Mouse (Mus musculus) heart, embryonic 11.5 days (tissue): ENCODE measurements around the gene Trmt1. TPM values are rescaled to one million over a fixed set of nuclear protein-coding genes. Genes with fewer than 3 reads are reported as not detected.

Experiments used
- ATAC-seq: fragments of 200-750 bp; cut with Nextera tagmentation; replicated peaks from 2 replicates; pipeline ENCODE4 v1.8.0; 2017; ENCODE audit warnings: moderate library complexity; ENCODE audit not compliant: insufficient number of reproducible peaks, low FRiP score, low TSS enrichment
- H3K27ac ChIP-seq: fragments of 300-500 bp; sonication (generic); 2 replicates; pipeline ENCODE4 v1.5.1; 2014; ENCODE audit warnings: mild to moderate bottlenecking, low read depth, low read length
- H3K27me3 ChIP-seq: fragments of 300-500 bp; sonication (generic); 2 replicates; pipeline ENCODE4 v1.6.1; 2014; ENCODE audit warnings: mild to moderate bottlenecking, low read length, mixed read lengths; ENCODE audit not compliant: control insufficient read depth, insufficient read depth
- H3K36me3 ChIP-seq: fragments of 300-500 bp; sonication (generic); 2 replicates; pipeline ENCODE4 v1.6.1; 2014; ENCODE audit warnings: mild to moderate bottlenecking, low read length, moderate library complexity, mixed read lengths; ENCODE audit not compliant: control insufficient read depth, insufficient read depth
- H3K4me1 ChIP-seq: fragments of 300-500 bp; sonication (generic); 2 replicates; pipeline ENCODE4 v1.6.1; 2014; ENCODE audit warnings: low read length; ENCODE audit not compliant: control insufficient read depth, insufficient read depth
- H3K4me2 ChIP-seq: fragments of 300-500 bp; sonication (generic); 2 replicates; pipeline ENCODE4 v1.6.1; 2014; ENCODE audit warnings: mild to moderate bottlenecking, moderate library complexity
- H3K4me3 ChIP-seq: fragments of 300-500 bp; sonication (generic); 2 replicates; pipeline ENCODE4 v1.5.1; 2014; ENCODE audit warnings: low read depth, low read length
- H3K9ac ChIP-seq: fragments of 300-500 bp; sonication (generic); 2 replicates; pipeline ENCODE4 v1.6.1; 2014; ENCODE audit warnings: mild to moderate bottlenecking, low read depth, low read length, moderate library complexity
- H3K9me3 ChIP-seq: fragments of 300-500 bp; sonication (generic); replicated peaks from 2 replicates; pipeline ENCODE4 v1.6.1; 2016; ENCODE audit warnings: low read length; ENCODE audit not compliant: control insufficient read depth
- WGBS: fragments of 180-500 bp; shearing (Covaris S2); extraction: QIAGEN DNeasy Blood & Tissue Kit; methylation state at CpG from one replicate; pipeline ENCODE4 v1.1.7; 2014; ENCODE audit not compliant: insufficient replicate concordance; 5-methylcytosine and 5-hydroxymethylcytosine counted together
- polyA plus RNA-seq: library from polyadenylated mRNA; unstranded; fragments of >200 nt; fragmentation: Nextera tagmentation; extraction: Ambion mirVana; gene quantifications from 2 replicates; pipeline ENCODE4 v1.2.1, GENCODE M21; 2014

Trmt1 gene
- polyA plus RNA-seq, 1 experiment from 2014 or later: 51.6 TPM

DNA sequence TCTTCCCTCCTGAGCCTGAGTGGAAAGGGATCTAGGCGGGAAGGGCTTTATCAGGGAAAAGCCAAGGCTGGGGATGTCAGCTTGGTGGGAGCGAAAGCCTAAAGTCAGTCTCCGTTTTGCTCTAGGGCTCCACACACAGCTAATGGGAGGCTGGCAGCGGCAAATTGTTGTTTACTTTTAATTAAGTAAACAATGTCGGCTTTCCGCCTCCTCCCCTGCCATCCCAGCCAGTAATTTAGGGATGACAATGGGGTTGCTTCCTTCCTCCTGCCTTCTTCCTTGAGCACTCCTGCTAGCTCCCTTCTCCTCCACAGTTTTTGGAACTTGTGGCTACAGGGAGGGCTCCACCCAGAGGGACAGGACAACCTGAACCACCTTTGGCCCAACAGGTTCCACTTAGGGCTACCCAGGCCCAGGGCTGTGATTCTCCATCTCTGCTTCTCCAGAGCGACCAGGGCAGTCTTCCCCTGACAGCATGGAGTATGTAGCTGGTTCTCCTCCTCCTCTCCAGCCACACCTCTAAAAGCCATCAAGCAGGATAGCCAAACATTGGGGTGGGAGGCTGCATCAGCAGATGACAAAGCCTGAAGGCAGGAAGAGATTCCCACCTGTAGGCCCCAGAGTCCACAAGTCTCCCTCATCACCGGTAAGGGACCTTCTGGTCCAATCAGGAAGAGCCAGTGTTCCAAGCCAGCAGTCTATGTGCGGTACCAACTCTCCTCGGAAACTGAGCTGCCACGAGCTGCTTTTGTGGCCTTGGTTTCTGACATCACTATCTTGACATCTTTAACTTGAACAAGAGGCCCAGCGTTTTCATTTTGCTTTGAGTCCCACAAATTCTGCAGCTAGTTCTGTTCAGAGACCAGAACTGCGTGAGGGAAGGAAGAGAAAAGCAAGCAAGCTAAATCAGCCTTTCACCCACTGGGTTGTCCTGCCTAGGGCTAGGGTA is 55.1 kb downstream of the Trmt1 start:
- Histone ChIP-seq H3K4me3 (no peak overlapping the region), H3K27ac (peak overlapping the region; percentile 1; the same call in 1 of the 2 replicates), H3K4me2 (no peak overlapping the region), H3K9me3 (no peaks in the 10 kb centered on the region), H3K36me3 (no peaks in the 10 kb centered on the region), H3K4me1 (peaks cover 72% of the 10 kb centered on the region), H3K27me3 (peaks cover 41% of the 10 kb centered on the region), H3K9ac (no peak overlapping the region)
- ATAC-seq: no peak
- 49% methylated on average over 13 of the region's 13 CpGs for WGBS

DNA sequence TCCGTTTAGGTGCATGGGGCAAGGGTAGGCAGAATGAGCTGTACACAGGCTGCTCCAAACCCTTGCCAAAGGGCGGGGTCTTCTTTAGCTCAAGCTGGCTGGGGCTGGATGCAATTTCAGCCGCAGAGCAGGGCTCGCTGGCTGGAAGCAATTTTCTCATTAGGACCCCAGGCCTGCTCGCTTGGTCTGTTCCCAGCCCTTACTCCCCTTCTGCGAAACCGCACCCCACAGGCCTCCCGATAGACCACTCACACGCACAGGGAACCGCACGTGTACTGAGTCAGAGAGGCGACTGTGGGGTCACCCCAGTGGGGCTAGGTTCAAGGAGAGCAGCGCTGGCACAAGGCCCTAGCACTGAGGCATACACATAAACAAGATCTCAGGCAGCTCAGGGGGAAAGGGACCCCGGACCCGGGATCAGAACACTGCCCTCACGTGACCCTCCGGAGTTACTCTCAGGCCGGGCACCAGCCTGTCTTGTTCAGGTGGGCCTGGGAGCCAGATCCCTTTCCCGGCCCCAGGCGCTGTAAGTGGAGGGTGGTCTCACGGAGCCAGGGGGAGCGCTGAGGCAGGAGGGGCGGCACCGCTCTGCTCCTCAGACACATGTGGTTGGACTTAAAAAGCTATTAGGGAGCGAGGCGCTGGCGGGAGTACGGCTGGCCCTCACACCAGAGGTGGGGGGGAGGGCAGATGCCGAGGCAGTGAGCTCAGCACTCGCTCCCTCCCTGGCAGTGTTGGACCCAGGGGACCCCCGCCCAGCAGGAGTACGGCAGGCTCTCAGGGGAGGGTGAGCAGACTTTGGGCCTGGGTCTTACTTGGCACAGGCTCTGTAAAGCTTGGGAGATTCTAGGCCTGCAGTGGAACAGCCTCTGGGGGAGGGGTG is 56.3 kb downstream of the Trmt1 start:
- WGBS: 14% methylated on average over 32 of the region's 32 CpGs
- Histone ChIP-seq H3K36me3 (no peaks in the 10 kb centered on the region), H3K4me3 (peak overlapping the region; percentile 28), H3K27me3 (peaks cover 44% of the 10 kb centered on the region), H3K27ac (peak overlapping the region; percentile 84), H3K4me2 (peak overlapping the region; percentile 61), H3K9me3 (no peaks in the 10 kb centered on the region), H3K4me1 (peaks cover 72% of the 10 kb centered on the region), H3K9ac (peak overlapping the region; percentile 58)
- ATAC-seq: peak; percentile 47

DNA sequence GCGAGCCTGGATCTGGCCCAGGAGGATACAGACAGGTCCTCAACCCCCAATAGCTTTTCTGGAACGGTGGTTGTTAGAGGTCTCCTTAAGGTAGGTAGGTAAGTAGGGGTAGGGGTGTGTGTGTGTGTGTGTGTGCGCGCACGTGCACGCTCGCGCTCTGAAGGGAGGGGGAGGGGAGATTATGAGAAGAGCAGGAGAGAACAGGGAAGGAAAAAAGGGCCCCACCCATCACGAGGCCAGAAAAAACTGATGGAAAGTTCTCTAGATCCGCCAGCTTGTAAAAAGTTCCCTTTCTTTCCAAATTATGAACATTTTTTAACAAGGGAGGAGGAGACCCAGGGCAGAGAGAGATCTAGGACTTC is 56.9 kb downstream of the Trmt1 start:
- Histone ChIP-seq H3K27ac (peak overlapping the region; percentile 84), H3K4me1 (peaks cover 67% of the 10 kb centered on the region), H3K9me3 (no peaks in the 10 kb centered on the region), H3K36me3 (no peaks in the 10 kb centered on the region), H3K4me2 (peak overlapping the region; percentile 61), H3K27me3 (peaks cover 40% of the 10 kb centered on the region), H3K4me3 (peak overlapping the region; percentile 28), H3K9ac (peak overlapping the region; percentile 58)
- WGBS: 6% methylated on average over 10 of the region's 10 CpGs
- ATAC-seq: peak; percentile 7; the same call in 1 of the 2 replicates

DNA sequence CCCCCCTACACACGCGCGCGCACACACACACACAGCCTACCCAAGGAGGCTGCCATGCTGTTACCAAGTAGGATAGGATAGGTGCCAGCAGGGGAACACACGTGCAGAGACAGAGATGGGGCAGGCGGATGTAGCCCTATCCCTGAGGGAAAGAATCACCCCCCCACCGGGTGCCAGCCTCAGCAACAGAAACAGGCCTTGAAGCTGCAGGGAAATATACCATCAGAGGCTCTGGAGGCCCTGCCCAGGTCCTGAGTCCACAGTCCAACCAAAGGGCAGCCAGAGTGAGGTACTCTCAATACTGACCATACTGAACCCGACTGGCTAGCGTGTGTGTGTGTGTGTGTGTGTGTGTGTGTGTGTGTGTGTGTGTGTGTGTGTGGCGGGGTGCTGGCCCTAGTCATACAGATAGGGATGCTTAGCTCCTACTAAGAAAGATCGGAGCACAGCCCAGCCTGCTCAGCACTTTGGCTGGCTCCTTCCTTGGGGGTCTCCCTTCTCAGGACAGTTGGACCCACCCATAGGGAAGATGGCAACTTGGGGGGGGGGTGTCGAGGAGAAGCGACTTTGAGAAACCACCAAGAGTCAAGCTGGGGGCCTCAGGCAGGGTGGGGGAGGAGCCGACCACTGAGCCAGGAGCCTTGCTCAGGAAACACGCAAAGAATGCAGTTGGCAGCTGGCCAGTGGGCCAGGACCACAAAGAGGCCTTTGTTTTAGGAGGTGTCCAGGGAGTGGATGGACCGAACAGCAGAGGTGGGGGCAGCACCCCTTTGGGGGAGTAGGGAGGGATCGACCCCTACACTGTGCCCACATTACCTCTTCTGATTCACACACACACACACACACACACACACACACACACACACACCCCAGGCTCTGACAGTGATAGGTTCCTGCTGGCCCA is 57.7 kb downstream of the Trmt1 start:
- ATAC-seq: peak; percentile 62
- Histone ChIP-seq H3K4me2 (peak overlapping the region; percentile 61), H3K27me3 (peaks cover 38% of the 10 kb centered on the region), H3K9ac (peak overlapping the region; percentile 58), H3K4me3 (peak overlapping the region; percentile 28; the same call in 1 of the 2 replicates), H3K36me3 (no peaks in the 10 kb centered on the region), H3K9me3 (no peaks in the 10 kb centered on the region), H3K4me1 (peaks cover 60% of the 10 kb centered on the region), H3K27ac (peak overlapping the region; percentile 84)
- 14% methylated on average over 16 of the region's 17 CpGs for WGBS

DNA sequence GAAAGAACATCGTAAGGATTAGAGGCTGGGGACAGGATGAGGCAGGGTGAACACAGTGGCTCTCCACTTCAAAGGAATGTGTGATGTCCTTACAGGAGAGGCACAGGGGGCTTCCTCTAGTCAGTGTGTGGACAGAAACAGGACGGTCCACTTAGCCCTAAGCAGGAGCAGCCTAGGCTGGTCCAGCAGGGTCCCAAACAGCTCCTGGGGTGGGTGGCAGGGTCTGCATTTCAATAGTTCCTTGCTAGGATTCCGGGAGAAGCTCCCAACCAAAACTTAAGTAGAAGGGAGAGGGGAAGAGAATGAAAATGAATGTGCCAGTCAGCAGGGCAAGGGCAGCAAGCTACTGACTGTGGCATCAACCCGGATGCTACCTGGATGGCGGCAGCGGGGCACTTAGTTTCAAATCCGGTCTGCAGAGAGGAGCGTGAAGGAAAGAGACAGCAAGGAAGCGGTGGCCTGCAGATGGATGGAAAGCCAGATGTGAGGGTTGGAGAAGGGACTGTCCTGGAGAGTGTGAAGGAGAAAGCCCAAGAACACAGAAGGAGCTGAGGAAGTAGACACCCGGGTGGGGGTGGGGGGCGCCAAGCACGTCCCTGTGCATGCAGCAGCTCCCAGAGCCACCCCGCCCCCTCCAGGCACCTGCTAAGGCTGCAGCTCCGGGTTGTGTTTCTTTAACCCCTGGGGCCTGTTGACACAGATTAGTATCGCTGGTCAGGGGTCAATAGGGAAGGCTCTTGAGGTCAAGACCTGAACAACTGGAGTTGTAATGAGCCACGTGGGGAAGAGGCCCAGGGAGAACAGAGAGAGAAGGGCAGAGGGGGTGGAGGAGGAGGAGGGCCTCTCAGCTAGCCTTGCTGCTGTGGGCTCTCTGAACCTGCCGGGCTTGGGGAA is 59.2 kb downstream of the Trmt1 start:
- WGBS: 7% methylated on average over 17 of the region's 17 CpGs
- Histone ChIP-seq H3K36me3 (no peaks in the 10 kb centered on the region), H3K9ac (peak overlapping the region; percentile 63), H3K4me3 (no peak overlapping the region), H3K27me3 (peaks cover 47% of the 10 kb centered on the region), H3K9me3 (no peaks in the 10 kb centered on the region), H3K4me2 (peak overlapping the region; percentile 61), H3K4me1 (peaks cover 54% of the 10 kb centered on the region), H3K27ac (peak overlapping the region; percentile 84)
- ATAC-seq: no peak

Other genes with a start within 250 kb of the Trmt1 start
- 52.3 and 55.9 TPM in 2 replicates for gene Ier2, start 23.5 kb upstream of the Trmt1 start, polyA plus RNA-seq
- 19.1 and 19.6 TPM in 2 replicates for gene Nacc1, start 1.6 kb downstream of the Trmt1 start, polyA plus RNA-seq
- gene Lyl1, start 15.2 kb downstream of the Trmt1 start, polyA plus RNA-seq: 19.5 and 22.9 TPM in 2 replicates
- gene G430095P16Rik, start 36.7 kb downstream of the Trmt1 start, polyA plus RNA-seq: 3.4 and 5.4 TPM in 2 replicates
- 6.1 and 7.6 TPM in 2 replicates for gene Nfix, start 114.0 kb downstream of the Trmt1 start, polyA plus RNA-seq
- gene Dand5, start 136.5 kb downstream of the Trmt1 start, polyA plus RNA-seq: 5.0 and 6.0 TPM in 2 replicates
- gene Gadd45gip1, start 145.2 kb downstream of the Trmt1 start, polyA plus RNA-seq: 51.5 and 52.2 TPM in 2 replicates
- gene Rad23a, start 154.4 kb downstream of the Trmt1 start, polyA plus RNA-seq: 125 and 127 TPM in 2 replicates
- 830 and 894 TPM in 2 replicates for gene Calr, start 160.6 kb downstream of the Trmt1 start, polyA plus RNA-seq
- 53.6 and 54.5 TPM in 2 replicates for gene Farsa, start 170.7 kb downstream of the Trmt1 start, polyA plus RNA-seq
- 44.2 and 49.6 TPM in 2 replicates for gene Syce2, start 185.8 kb downstream of the Trmt1 start, polyA plus RNA-seq
- 36.2 and 40.4 TPM in 2 replicates for gene Gcdh, start 207.6 kb downstream of the Trmt1 start, polyA plus RNA-seq
- gene Klf1, start 215.6 kb downstream of the Trmt1 start, polyA plus RNA-seq: 48.7 and 65.0 TPM in 2 replicates
- gene Dnase2a, start 222.3 kb downstream of the Trmt1 start, polyA plus RNA-seq: 4.3 and 5.4 TPM in 2 replicates